Mouse (Mus musculus) T-helper 1 cell (primary cell): ENCODE results near the gene Adprh.

Source experiments
- in situ Hi-C: fragments of 300-600 bp; cut with MboI, MseI; formaldehyde crosslinking; loops from one replicate; pipeline ENCODE4 v1.15.1; 2025; ENCODE audit warnings: high pct_unique_total_duplicates

The Adprh gene

DNA sequence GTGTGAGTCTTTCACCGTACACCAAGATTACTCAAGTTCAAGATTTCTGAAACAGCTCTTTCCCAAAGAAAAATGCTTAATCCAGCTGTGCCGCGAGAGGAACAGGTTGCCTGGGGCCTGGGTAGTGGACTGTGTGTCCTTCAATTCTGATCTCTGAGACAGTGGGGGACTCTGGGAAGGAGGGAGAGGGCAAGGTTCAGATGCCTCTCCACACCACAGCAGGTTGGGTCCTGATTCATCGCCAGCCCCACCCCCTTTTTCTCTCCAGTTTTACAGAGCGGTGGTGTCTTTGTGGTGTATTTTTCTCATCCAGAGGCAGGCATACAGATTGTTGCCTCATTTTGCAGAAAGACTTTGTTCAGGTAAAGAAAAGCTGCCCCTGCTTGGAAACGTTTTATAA lies 54.2 kb downstream of the Adprh start:
- in situ Hi-C loops: no loop called here

DNA sequence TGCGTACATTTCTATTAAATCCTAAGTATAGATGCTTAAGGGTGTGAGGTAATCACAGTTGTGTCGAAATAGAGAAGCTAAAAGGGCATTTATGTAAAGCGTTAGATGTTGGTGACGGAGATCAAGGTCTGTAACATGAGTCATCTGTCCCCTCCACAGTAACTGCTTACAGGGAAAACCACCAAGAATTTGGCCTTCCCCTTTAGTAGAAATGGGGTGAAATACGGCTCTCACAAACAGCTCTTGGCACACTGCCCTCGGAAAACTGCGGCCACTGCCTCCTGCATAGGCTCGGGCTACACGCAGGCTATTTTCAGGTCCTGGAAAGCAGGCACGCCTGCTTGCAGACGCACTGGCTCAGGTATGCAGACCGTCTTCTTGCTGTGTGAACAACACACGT lies 56.3 kb downstream of the Adprh start:
- in situ Hi-C loops: no loop called here

DNA sequence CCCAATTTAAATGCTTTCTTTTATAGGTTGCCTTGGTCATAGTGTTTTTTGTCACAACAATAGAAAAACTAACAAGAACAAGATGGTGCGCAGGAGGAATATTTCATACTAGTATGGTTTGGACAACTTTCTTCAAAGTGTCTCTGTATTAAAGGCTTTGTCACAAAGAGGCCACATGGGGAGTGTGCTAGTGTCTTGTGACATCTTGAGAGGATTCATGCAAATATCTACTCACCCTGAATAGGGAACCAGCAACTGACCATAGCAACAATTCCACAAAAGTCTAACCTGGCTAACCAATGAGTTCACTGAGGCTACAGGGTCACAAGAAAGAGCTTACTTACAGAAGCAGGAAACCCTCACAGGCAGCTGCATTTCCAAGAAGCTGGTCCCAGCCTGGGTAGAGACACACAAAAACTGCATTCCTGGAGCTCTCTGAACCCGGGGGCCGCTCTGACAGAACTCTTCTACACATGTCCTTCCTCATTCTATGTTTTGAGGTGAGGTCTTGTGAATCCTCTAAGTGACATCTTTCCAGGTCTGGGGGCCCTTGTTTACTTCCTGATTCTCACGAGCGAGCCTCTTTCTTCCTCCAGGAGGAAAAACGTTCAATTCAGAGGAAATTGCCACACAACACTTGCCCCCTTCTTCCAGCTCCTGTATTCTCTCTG lies 57.3 kb downstream of the Adprh start:
- in situ Hi-C loops: no loop called here

DNA sequence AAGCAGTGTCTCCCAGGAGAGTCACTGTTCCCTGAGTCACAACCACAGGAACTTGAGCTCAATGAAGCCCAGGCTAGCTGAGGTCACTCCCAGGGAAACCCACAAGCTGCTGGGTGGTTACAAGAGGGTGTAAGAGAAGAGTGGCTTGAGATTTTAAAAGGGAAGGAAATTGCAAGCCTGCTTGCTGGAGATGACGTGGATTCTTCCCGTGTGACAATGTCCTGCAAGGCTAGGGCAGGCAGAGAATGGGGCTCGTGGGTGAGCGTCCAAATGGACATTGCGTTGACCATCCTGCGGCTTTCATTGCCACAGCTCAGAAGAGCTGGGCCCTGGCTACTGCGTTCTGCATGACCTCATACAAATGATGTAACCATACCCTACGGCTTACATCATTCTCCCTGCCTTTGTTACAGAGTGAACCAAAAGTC lies 58.3 kb downstream of the Adprh start:
- in situ Hi-C loops: no loop called here
